Mouse (Mus musculus) MEL (cell line): Measurements from ENCODE around the gene Ccl12. TPM values are rescaled to one million over a fixed set of nuclear protein-coding genes. Genes with fewer than 3 reads are reported as not detected.

ENCODE experiments used
- DNase-seq: peaks from one replicate; pipeline ENCODE4 v3.0.0; 2011; ENCODE audit warnings: low read depth, low spot score
- H3K27ac ChIP-seq: 2 replicates; pipeline ENCODE4 v1.5.1; 2012; ENCODE audit warnings: low read depth, mild to moderate bottlenecking, control low read depth, low read length, moderate library complexity; ENCODE audit not compliant: control insufficient read depth
- H3K27me3 ChIP-seq, 2 experiments: fragments of 150-350 bp in 1 of 2; sonication (generic) in 1 of 2; 2 replicates each; pipeline ENCODE4 v1.6.1; 2012; ENCODE audit warnings: low read length in 2 of 2, mild to moderate bottlenecking in 2 of 2, improper control_type of control experiment in 1 of 2, moderate library complexity in 1 of 2; ENCODE audit not compliant: insufficient read depth in 2 of 2, control insufficient read depth in 1 of 2
- H3K36me3 ChIP-seq, 2 experiments: 2 replicates each; pipeline ENCODE4 v1.6.1; 2012 to 2014; ENCODE audit warnings: low read length in 2 of 2, improper control_type of control experiment in 1 of 2, inconsistent platforms in 1 of 2, mild to moderate bottlenecking in 1 of 2; ENCODE audit not compliant: insufficient read depth in 2 of 2, control insufficient read depth in 1 of 2
- H3K4me1 ChIP-seq, 2 experiments: fragments of 150-350 bp in 1 of 2; sonication (generic) in 1 of 2; 2 replicates each; pipeline ENCODE4 v1.6.1; 2012; ENCODE audit warnings: low read length in 2 of 2, improper control_type of control experiment in 1 of 2, mild to moderate bottlenecking in 1 of 2; ENCODE audit not compliant: insufficient read depth in 2 of 2, control insufficient read depth in 1 of 2
- H3K4me3 ChIP-seq, 2 experiments: fragments of 150-350 bp in 1 of 2; sonication (generic) in 1 of 2; 2 replicates each; pipeline ENCODE4 v1.5.1; 2012; ENCODE audit warnings: low read depth in 2 of 2, low read length in 2 of 2, mild to moderate bottlenecking in 2 of 2, moderate library complexity in 2 of 2, control low read depth in 1 of 2, improper control_type of control experiment in 1 of 2; ENCODE audit not compliant: control insufficient read depth in 1 of 2, insufficient read depth in 1 of 2
- H3K79me2 ChIP-seq: 2 replicates; pipeline ENCODE4 v1.6.1; 2012; ENCODE audit warnings: mild to moderate bottlenecking, low read length, moderate library complexity; ENCODE audit not compliant: control insufficient read depth, poor library complexity, insufficient read depth
- H3K9ac ChIP-seq: 2 replicates; pipeline ENCODE4 v1.6.1; 2012; ENCODE audit warnings: low read depth, mild to moderate bottlenecking, control low read depth, low read length, moderate library complexity; ENCODE audit not compliant: control insufficient read depth, poor library complexity, severe bottlenecking
- H3K9me3 ChIP-seq: fragments of 150-350 bp; sonication (generic); replicated peaks from 2 replicates; pipeline ENCODE4 v1.6.1; 2012; ENCODE audit warnings: mild to moderate bottlenecking, low read length, improper control_type of control experiment, moderate library complexity; ENCODE audit not compliant: insufficient read depth
- BHLHE40 ChIP-seq: IDR thresholded peaks from 2 replicates; pipeline ENCODE4 v1.6.1; 2012; ENCODE audit warnings: low read depth, mild to moderate bottlenecking, inconsistent platforms, low read length, improper control_type of control experiment, borderline replicate concordance
- CHD2 ChIP-seq: IDR thresholded peaks from 2 replicates; pipeline ENCODE4 v1.6.1; 2011; ENCODE audit warnings: low read length, improper control_type of control experiment
- E2F4 ChIP-seq: IDR thresholded peaks from 2 replicates; pipeline ENCODE4 v1.6.1; 2011; ENCODE audit warnings: low read depth, low read length, improper control_type of control experiment, borderline replicate concordance
- EP300 ChIP-seq, 2 experiments: IDR thresholded peaks; 2 replicates each; pipeline ENCODE4 v1.6.1; 2011; ENCODE audit warnings: improper control_type of control experiment in 2 of 2, low read length in 2 of 2, low read depth in 1 of 2, mild to moderate bottlenecking in 1 of 2
- HCFC1 ChIP-seq: IDR thresholded peaks from 2 replicates; pipeline ENCODE4 v1.6.1; 2012; ENCODE audit warnings: low read depth, mild to moderate bottlenecking, inconsistent platforms, low read length, improper control_type of control experiment, moderate library complexity
- JUND ChIP-seq: IDR thresholded peaks from 2 replicates; pipeline ENCODE4 v1.6.1; 2011; ENCODE audit warnings: low read depth, mild to moderate bottlenecking, improper control_type of control experiment, low read length
- KAT2A ChIP-seq: conservative IDR thresholded peaks from 2 replicates; pipeline ENCODE4 v1.6.1; 2012; ENCODE audit warnings: low read depth, low read length, improper control_type of control experiment, inconsistent platforms
- MEF2A ChIP-seq: IDR thresholded peaks from 2 replicates; pipeline ENCODE4 v1.6.1; 2014; ENCODE audit warnings: low read depth, mild to moderate bottlenecking, inconsistent platforms, low read length, improper control_type of control experiment; ENCODE audit not compliant: poor library complexity, insufficient replicate concordance, severe bottlenecking; ENCODE audit errors: extremely low read depth
- MYB ChIP-seq: IDR thresholded peaks from 2 replicates; pipeline ENCODE4 v1.6.1; 2011; ENCODE audit warnings: mild to moderate bottlenecking, low read depth, low read length, improper control_type of control experiment
- MYC ChIP-seq: IDR thresholded peaks from 2 replicates; pipeline ENCODE4 v1.6.1; 2011; ENCODE audit warnings: low read depth, mild to moderate bottlenecking, low read length, improper control_type of control experiment, moderate library complexity
- POLR2A ChIP-seq, 2 experiments: IDR thresholded peaks; 2 replicates each; pipeline ENCODE4 v1.6.1; 2011 to 2012; ENCODE audit warnings: low read length in 2 of 2, mild to moderate bottlenecking in 2 of 2, control low read depth in 1 of 2, improper control_type of control experiment in 1 of 2, low read depth in 1 of 2, moderate library complexity in 1 of 2; ENCODE audit not compliant: control insufficient read depth in 1 of 2, insufficient read depth in 1 of 2, poor library complexity in 1 of 2
- POLR2AphosphoS2 ChIP-seq: IDR thresholded peaks from 2 replicates; pipeline ENCODE4 v1.6.1; 2011; ENCODE audit warnings: low read length, improper control_type of control experiment
- POLR2AphosphoS5 ChIP-seq: IDR thresholded peaks from 2 replicates; pipeline ENCODE4 v1.6.1; 2012; ENCODE audit warnings: low read depth, borderline replicate concordance, mild to moderate bottlenecking, inconsistent platforms, low read length, moderate library complexity, mixed read lengths
- RCOR1 ChIP-seq: IDR thresholded peaks from 2 replicates; pipeline ENCODE4 v1.6.1; 2012; ENCODE audit warnings: low read depth, mild to moderate bottlenecking, inconsistent platforms, low read length, improper control_type of control experiment
- TAL1 ChIP-seq: IDR thresholded peaks from 2 replicates; pipeline ENCODE4 v1.6.1; 2012; ENCODE audit warnings: mild to moderate bottlenecking, inconsistent platforms, low read length, moderate library complexity, mixed read lengths
- UBTF ChIP-seq: IDR thresholded peaks from 2 replicates; pipeline ENCODE4 v1.6.1; 2012; ENCODE audit warnings: low read depth, mild to moderate bottlenecking, inconsistent platforms, low read length, improper control_type of control experiment, moderate library complexity, borderline replicate concordance; ENCODE audit not compliant: insufficient read depth
- ZKSCAN1 ChIP-seq: IDR thresholded peaks from 2 replicates; pipeline ENCODE4 v1.6.1; 2012; ENCODE audit warnings: low read depth, mild to moderate bottlenecking, inconsistent platforms, low read length, improper control_type of control experiment, moderate library complexity
- ZNF384 ChIP-seq: IDR thresholded peaks from 2 replicates; pipeline ENCODE4 v1.6.1; 2012; ENCODE audit warnings: low read depth, mild to moderate bottlenecking, inconsistent platforms, low read length, improper control_type of control experiment
- polyA plus RNA-seq, 2 experiments: library from polyadenylated mRNA; stranded (reverse) in 1 of 2; unstranded in 1 of 2; fragments of >175 nt in 1 of 2; fragments of >200 nt in 1 of 2; gene quantifications; 2 replicates each; pipeline versions ENCODE4 v1.2.1 to v1.2.4; 2012; ENCODE audit warnings: low replicate concordance in 2 of 2, low read depth in 1 of 2; ENCODE audit not compliant: insufficient read length in 2 of 2, insufficient read depth in 1 of 2, missing spikeins in 1 of 2
- total RNA-seq: library from RNA; depleted of rRNA; stranded (reverse); fragments of 300-350 nt; gene quantifications from 2 replicates; pipeline ENCODE4 v1.2.3, GENCODE M21; 2012; rRNA removed

Ccl12 gene
- total RNA-seq (not detected in 2 replicates), polyA plus RNA-seq (not detected)

DNA sequence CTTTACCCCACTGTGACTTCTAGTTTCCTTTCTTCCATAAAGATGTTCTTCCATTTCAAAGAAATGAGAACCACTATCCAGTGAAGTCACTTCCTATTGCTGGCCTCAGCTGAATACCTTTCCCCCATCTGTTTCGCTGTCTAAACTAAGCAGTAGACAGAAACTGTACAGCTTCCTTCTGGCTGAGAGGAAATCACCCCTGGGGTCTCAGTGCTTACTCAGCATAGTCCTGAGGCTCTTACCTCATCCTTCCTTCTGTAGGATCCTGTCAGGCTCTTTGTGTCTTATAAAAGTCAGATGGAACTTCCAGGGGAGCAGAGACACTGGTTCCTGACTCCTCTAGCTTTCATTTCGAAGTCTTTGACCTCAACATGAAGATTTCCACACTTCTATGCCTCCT, at the start of gene Ccl12:
TSS of gene Ccl12 (plus strand) at position 317 of the 400 bp plus-strand sequence.
- TF ChIP-seq POLR2A (IDR thresholded peaks at IDR 0.05; ENCODE audit: control insufficient read depth in 1 of 2, insufficient read depth in 1 of 2, low read depth in 1 of 2, low read length in 2 of 2, poor library complexity in 1 of 2), result no peak
- TF ChIP-seq, all 39 proteins: peak for 0
- Histone ChIP-seq H3K4me3 (no peak within 1 kb of the TSS), H3K36me3 (no peaks in the 10 kb centered on the region), H3K27ac (no peak within 1 kb of the TSS), H3K9ac (no peak within 1 kb of the TSS), H3K79me2 (no peaks in the 10 kb centered on the region), H3K9me3 (no peaks in the 10 kb centered on the region; the same call in 1 of the 2 replicates), H3K27me3 (no peaks in the 10 kb centered on the region), H3K4me1 (no peaks in the 10 kb centered on the region)
- DNase-seq, result no peak

DNA sequence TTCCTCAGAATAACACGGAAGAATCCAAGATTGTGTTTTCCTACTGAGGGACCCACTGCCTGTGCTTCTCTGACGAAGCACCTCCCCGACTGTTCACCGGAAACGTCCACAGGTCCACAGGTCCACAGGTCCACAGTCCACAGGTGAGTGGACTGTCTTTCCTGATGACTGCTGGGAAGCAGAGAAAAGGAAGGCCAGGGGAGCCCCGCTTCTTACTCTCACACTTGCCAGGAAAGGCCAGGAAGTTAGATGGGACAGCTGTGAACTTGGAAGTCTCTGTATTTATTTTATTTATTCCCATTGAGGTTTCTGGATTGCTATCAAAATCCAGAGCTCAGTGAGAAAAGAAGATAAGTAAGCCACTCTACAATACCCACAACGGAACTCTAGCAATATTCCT, 47.8 kb upstream of the Ccl12 start:
- Histone ChIP-seq H3K4me3 (no peak overlapping the region), H3K27me3 (no peaks in the 10 kb centered on the region), H3K27ac (no peak overlapping the region), H3K36me3 (no peaks in the 10 kb centered on the region), H3K9ac (no peak overlapping the region), H3K79me2 (no peaks in the 10 kb centered on the region), H3K9me3 (no peaks in the 10 kb centered on the region), H3K4me1 (no peaks in the 10 kb centered on the region)
- no peak for TF ChIP-seq KAT2A
- DNase-seq, result no peak

DNA sequence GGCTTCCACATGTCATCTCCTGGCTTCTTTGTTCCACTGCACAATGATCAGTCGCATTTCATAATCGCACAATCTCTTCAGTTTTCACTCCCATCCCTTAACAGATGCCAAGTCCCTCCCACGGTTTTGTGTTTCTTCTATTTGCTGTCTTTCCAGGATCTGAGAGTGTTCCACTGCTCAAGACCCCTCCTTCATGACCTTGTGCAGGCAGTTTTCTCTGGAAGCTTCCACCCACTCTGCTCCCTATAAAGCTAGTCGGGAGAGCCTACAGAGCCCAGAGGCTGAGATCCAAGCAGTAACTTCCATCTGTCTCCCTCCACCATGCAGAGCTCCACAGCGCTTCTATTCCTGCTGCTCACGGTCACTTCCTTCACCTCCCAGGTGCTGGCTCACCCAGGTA, 44.0 kb upstream of the Ccl12 start, which contains the start of gene Ccl11:
TSS of gene Ccl11 (plus strand) at position 178 of the 400 bp plus-strand sequence.
- no peak for TF ChIP-seq E2F4
- no peak for TF ChIP-seq MYB
- no peak for TF ChIP-seq ZKSCAN1
- TF ChIP-seq ZNF384, result no peak
- TF ChIP-seq MEF2A, result no peak
- no peak for TF ChIP-seq CHD2
- TF ChIP-seq POLR2A (IDR thresholded peaks at IDR 0.05; ENCODE audit: control insufficient read depth in 1 of 2, insufficient read depth in 1 of 2, low read depth in 1 of 2, low read length in 2 of 2, poor library complexity in 1 of 2), result no peak
- no peak for TF ChIP-seq HCFC1
- TF ChIP-seq BHLHE40, result no peak
- TF ChIP-seq RCOR1, result no peak
- TF ChIP-seq JUND, result no peak
- no peak for TF ChIP-seq MYC
- no peak for TF ChIP-seq POLR2AphosphoS2
- no peak for TF ChIP-seq UBTF
- no peak for TF ChIP-seq EP300 (IDR thresholded peaks at IDR 0.05; ENCODE audit: low read depth in 1 of 2, low read length in 2 of 2)
- no peak for TF ChIP-seq TAL1
- no peak for TF ChIP-seq POLR2AphosphoS5
- TF ChIP-seq, all 39 proteins: peak for 0
- Histone ChIP-seq H3K9ac (no peak within 1 kb of the TSS), H3K27ac (no peak within 1 kb of the TSS), H3K4me3 (no peak within 1 kb of the TSS), H3K4me1 (no peaks in the 10 kb centered on the region), H3K79me2 (no peaks in the 10 kb centered on the region), H3K27me3 (no peaks in the 10 kb centered on the region), H3K9me3 (no peaks in the 10 kb centered on the region), H3K36me3 (no peaks in the 10 kb centered on the region)
- DNase-seq, result no peak
